Mouse (Mus musculus) CH12.LX (cell line): ENCODE results near the gene Tmc8. TPM values are rescaled to one million over a fixed set of nuclear protein-coding genes. Genes with fewer than 3 reads are reported as not detected.
A peak's percentile ranks its signal among the peaks of the same experiment; 100 is the strongest.

ENCODE experiments used
- DNase-seq: peaks from one replicate; pipeline ENCODE4 v3.0.0-alpha.2; 2013; ENCODE audit errors: extremely low read depth
- H3K27ac ChIP-seq: 2 replicates; pipeline ENCODE4 v1.5.1; 2012; ENCODE audit warnings: low read depth, mild to moderate bottlenecking, control low read depth, moderate library complexity; ENCODE audit not compliant: insufficient read depth
- H3K27me3 ChIP-seq: replicated peaks from 2 replicates; pipeline ENCODE3; 2012; ENCODE audit warnings: inconsistent platforms
- H3K36me3 ChIP-seq, 2 experiments: replicated peaks in 1 of 2; 2 replicates each; pipeline versions ENCODE3 to v1.6.1; 2012; ENCODE audit warnings: inconsistent platforms in 1 of 2, low read length in 1 of 2, mild to moderate bottlenecking in 1 of 2, mixed read lengths in 1 of 2, moderate library complexity in 1 of 2; ENCODE audit not compliant: control insufficient read depth in 1 of 2, insufficient read depth in 1 of 2
- H3K4me1 ChIP-seq, 2 experiments: 2 replicates each; pipeline ENCODE4 v1.6.1; 2012; ENCODE audit warnings: inconsistent platforms in 1 of 2, moderate library complexity in 1 of 2; ENCODE audit not compliant: insufficient read depth in 2 of 2, control insufficient read depth in 1 of 2
- H3K4me2 ChIP-seq: 2 replicates; pipeline ENCODE4 v1.6.1; 2012; ENCODE audit warnings: low read depth, mild to moderate bottlenecking, control low read depth; ENCODE audit not compliant: poor library complexity, insufficient read depth, severe bottlenecking
- H3K4me3 ChIP-seq, 3 experiments: fragments of 150-350 bp in 1 of 3; sonication (generic) in 1 of 3; replicated peaks in 1 of 3; 2 replicates each; pipeline versions ENCODE3 to v1.5.1; 2011 to 2012; ENCODE audit warnings: low read depth in 2 of 3, low read length in 2 of 3, mild to moderate bottlenecking in 2 of 3, moderate library complexity in 2 of 3, control low read depth in 1 of 3, improper control_type of control experiment in 1 of 3, inconsistent platforms in 1 of 3, mixed read lengths in 1 of 3; ENCODE audit not compliant: poor library complexity in 1 of 3
- H3K79me2 ChIP-seq: replicated peaks from 2 replicates; pipeline ENCODE4 v1.6.1; 2012; ENCODE audit warnings: mild to moderate bottlenecking, moderate library complexity; ENCODE audit not compliant: control insufficient read depth, poor library complexity, insufficient read depth, severe bottlenecking; ENCODE audit errors: extremely low read depth
- H3K9ac ChIP-seq: 2 replicates; pipeline ENCODE4 v1.6.1; 2012; ENCODE audit warnings: low read depth, mild to moderate bottlenecking, control low read depth, moderate library complexity; ENCODE audit not compliant: insufficient read depth
- H3K9me3 ChIP-seq: replicated peaks from 2 replicates; pipeline ENCODE3; 2012; ENCODE audit warnings: low read length, inconsistent platforms, mixed read lengths
- BHLHE40 ChIP-seq: IDR thresholded peaks from 2 replicates; pipeline ENCODE4 v1.6.1; 2011; ENCODE audit warnings: mild to moderate bottlenecking, low read depth, low read length, improper control_type of control experiment
- CTCF ChIP-seq, 2 experiments: IDR thresholded peaks in 1 of 2; conservative IDR thresholded peaks in 1 of 2; 2 replicates each; pipeline ENCODE4 v1.5.1; 2011 to 2012; ENCODE audit warnings: low read depth in 2 of 2, low read length in 2 of 2, improper control_type of control experiment in 1 of 2, inconsistent platforms in 1 of 2, mild to moderate bottlenecking in 1 of 2, moderate library complexity in 1 of 2
- E2F4 ChIP-seq: IDR thresholded peaks from 2 replicates; pipeline ENCODE4 v1.6.1; 2011; ENCODE audit warnings: low read depth, low read length, improper control_type of control experiment; ENCODE audit not compliant: insufficient replicate concordance
- ELF1 ChIP-seq: IDR thresholded peaks from 2 replicates; pipeline ENCODE4 v1.6.1; 2014; ENCODE audit warnings: low read depth, mild to moderate bottlenecking, inconsistent platforms, low read length, improper control_type of control experiment
- EP300 ChIP-seq: IDR thresholded peaks from 2 replicates; pipeline ENCODE4 v1.6.1; 2011; ENCODE audit warnings: low read length, improper control_type of control experiment
- ETS1 ChIP-seq: conservative IDR thresholded peaks from 2 replicates; pipeline ENCODE4 v1.6.1; 2012; ENCODE audit warnings: low read depth, mild to moderate bottlenecking, inconsistent platforms, low read length, improper control_type of control experiment, moderate library complexity
- HCFC1 ChIP-seq: IDR thresholded peaks from 2 replicates; pipeline ENCODE4 v1.6.1; 2012; ENCODE audit warnings: low read depth, mild to moderate bottlenecking, inconsistent platforms, low read length, improper control_type of control experiment
- MAX ChIP-seq: IDR thresholded peaks from 2 replicates; pipeline ENCODE4 v1.6.1; 2011; ENCODE audit warnings: low read length, improper control_type of control experiment
- MXI1 ChIP-seq: IDR thresholded peaks from 2 replicates; pipeline ENCODE4 v1.6.1; 2011; ENCODE audit warnings: mild to moderate bottlenecking, low read depth, low read length, improper control_type of control experiment
- MYC ChIP-seq: IDR thresholded peaks from 2 replicates; pipeline ENCODE4 v1.6.1; 2011; ENCODE audit warnings: low read depth, mild to moderate bottlenecking, improper control_type of control experiment, low read length
- NELFE ChIP-seq: IDR thresholded peaks from 2 replicates; pipeline ENCODE4 v1.6.1; 2011; ENCODE audit warnings: low read depth, low read length, improper control_type of control experiment
- POLR2A ChIP-seq: IDR thresholded peaks from 2 replicates; pipeline ENCODE4 v1.6.1; 2011; ENCODE audit warnings: low read depth, mild to moderate bottlenecking, improper control_type of control experiment, low read length
- POLR2AphosphoS2 ChIP-seq: IDR thresholded peaks from 2 replicates; pipeline ENCODE4 v1.6.1; 2011; ENCODE audit warnings: low read depth, low read length, improper control_type of control experiment
- RAD21 ChIP-seq: IDR thresholded peaks from 2 replicates; pipeline ENCODE4 v1.6.1; 2011; ENCODE audit warnings: low read depth, mild to moderate bottlenecking, low read length, improper control_type of control experiment, moderate library complexity
- SIN3A ChIP-seq: IDR thresholded peaks from 2 replicates; pipeline ENCODE4 v1.6.1; 2012; ENCODE audit warnings: low read length, improper control_type of control experiment, inconsistent platforms
- SMC3 ChIP-seq: IDR thresholded peaks from 2 replicates; pipeline ENCODE4 v1.6.1; 2011; ENCODE audit warnings: low read depth, low read length, improper control_type of control experiment
- TCF12 ChIP-seq: IDR thresholded peaks from 2 replicates; pipeline ENCODE4 v1.6.1; 2014; ENCODE audit warnings: low read depth, mild to moderate bottlenecking, inconsistent platforms, low read length, improper control_type of control experiment
- UBTF ChIP-seq: IDR thresholded peaks from 2 replicates; pipeline ENCODE4 v1.6.1; 2012; ENCODE audit warnings: low read depth, mild to moderate bottlenecking, inconsistent platforms, low read length, improper control_type of control experiment, moderate library complexity
- USF2 ChIP-seq: conservative IDR thresholded peaks from 2 replicates; pipeline ENCODE4 v1.6.1; 2011; ENCODE audit warnings: low read depth, low read length, improper control_type of control experiment
- ZC3H11A ChIP-seq: IDR thresholded peaks from 2 replicates; pipeline ENCODE4 v1.6.1; 2012; ENCODE audit warnings: low read depth, mild to moderate bottlenecking, inconsistent platforms, low read length, improper control_type of control experiment
- ZKSCAN1 ChIP-seq: IDR thresholded peaks from 2 replicates; pipeline ENCODE4 v1.6.1; 2012; ENCODE audit warnings: low read depth, inconsistent platforms, low read length, improper control_type of control experiment, borderline replicate concordance
- ZMIZ1 ChIP-seq: IDR thresholded peaks from 2 replicates; pipeline ENCODE4 v1.6.1; 2012; ENCODE audit warnings: low read depth, mild to moderate bottlenecking, inconsistent platforms, low read length, improper control_type of control experiment
- dilution Hi-C: fragments of 300-500 bp; cut with MboI; formaldehyde crosslinking; loops from 2 replicates; pipeline ENCODE4 v1.14.3; 2020; ENCODE audit warnings: low sequenced_read_pairs; ENCODE audit not compliant: extremely low pct_unique_long_range_greater_than_20kb, extremely low pct_ligation_motif_present
- in situ Hi-C: fragments of 300-500 bp; cut with MboI; formaldehyde crosslinking; loops from 3 replicates; pipeline ENCODE4 v1.14.3; 2019; ENCODE audit warnings: low sequenced_read_pairs, low pct_ligation_motif_present, low pct_unique_long_range_greater_than_20kb, mixed read lengths
- polyA plus RNA-seq: library from polyadenylated mRNA; unstranded; fragments of >175 nt; gene quantifications from 2 replicates; pipeline ENCODE4 v1.2.1, GENCODE M21; 2012; ENCODE audit warnings: low read depth; ENCODE audit not compliant: insufficient read length
- total RNA-seq, 2 experiments: library from RNA; depleted of rRNA; stranded (reverse); fragments of 300-350 nt in 1 of 2; fragments of >200 nt in 1 of 2; gene quantifications; 2 replicates each; pipeline ENCODE4 v1.2.3; 2012 to 2014

Tmc8 gene
- total and polyA plus RNA-seq, 3 experiments: 2.2 to 9.8 (median 6.1) TPM

GRCm38 (mm10) chr11:117824060-117824969 is 42.4 kb downstream of the Tmc8 start:
- TF ChIP-seq CTCF (conservative IDR thresholded peaks at IDR 0.05 in 1 of 2, IDR thresholded peaks at IDR 0.05 in 1 of 2; ENCODE audit: low read depth in 2 of 2, low read length in 2 of 2) (peak; percentile 81 to 93), UBTF (no peak), ZC3H11A (peak; percentile 42), TCF12 (peak; percentile 53; the same call in 1 of the 2 replicates), USF2 (no peak), SMC3 (peak; percentile 87), BHLHE40 (peak; percentile 44; the same call in 1 of the 2 replicates), ZKSCAN1 (no peak), NELFE (0 out of 2 replicates have a peak, but pooled peaks have one; percentile 45), POLR2AphosphoS2 (peak; percentile 77), RAD21 (peak; percentile 88), HCFC1 (0 out of 2 replicates have a peak, but pooled peaks have one; percentile 15), E2F4 (no peak), MAX (peak; percentile 95), EP300 (no peak), SIN3A (peak; percentile 82), MYC (peak; percentile 96), MXI1 (peak; percentile 96), ETS1 (no peak), ELF1 (peak; percentile 54; the same call in 1 of the 2 replicates), POLR2A (peak; percentile 38; the same call in 1 of the 2 replicates), ZMIZ1 (no peak; the same call in none of the 2 replicates)
- peak overlapping the region; percentile 89 for H3K4me2 ChIP-seq
- no peaks in the 10 kb centered on the region for H3K9me3 ChIP-seq
- no peaks in the 10 kb centered on the region for H3K27me3 ChIP-seq
- dilution Hi-C loops (no loop called here), in situ Hi-C loops (loop anchor here (10.0 kb wide), 2 partner anchors 110 to 350 kb away; no protein-coding TSS in a partner anchor)
- peak overlapping the region; percentile 64 to 77 (median 65) for H3K4me3 ChIP-seq
- peak overlapping the region; percentile 23; the same call in 1 of the 2 replicates for H3K27ac ChIP-seq
- peaks cover 40 to 54% of the 10 kb centered on the region in 2 experiments for H3K36me3 ChIP-seq
- peak overlapping the region; percentile 65 for H3K9ac ChIP-seq
- peak; percentile 80 for DNase-seq
- peaks cover 51% of the 10 kb centered on the region for H3K79me2 ChIP-seq
- peaks cover 10 to 57% of the 10 kb centered on the region in 2 experiments for H3K4me1 ChIP-seq
